Mouse (Mus musculus): ENCODE measurements at regions not wholly inside any gene's neighbourhood (a gene's known extent, or its start where the extent isn't known, plus 50 kb on each side); places are given as distances from the start of the nearest gene placed in this dataset.

GRCm38 (mm10) chr14:58867396-58868107, 275.1 kb downstream of the 1700129C05Rik start:
- Histone ChIP-seq H3K4me2 (replicated peaks; ENCODE audit: low read depth) (no peak overlapping the region), H3K27ac (ENCODE audit: low read depth, low read length) (no peak overlapping the region), H3K4me1 (replicated peaks; ENCODE audit: control insufficient read depth, insufficient read depth, low read length) (no peaks in the 10 kb centered on the region), H3K36me3 (ENCODE audit: control insufficient read depth, insufficient read depth) (no peaks in the 10 kb centered on the region), H3K27me3 (replicated peaks; ENCODE audit: control insufficient read depth, insufficient read depth, low read length) (no peaks in the 10 kb centered on the region), H3K9me3 (ENCODE audit: control insufficient read depth) (no peaks in the 10 kb centered on the region), H3K4me3 (ENCODE audit: low read depth, low read length) (no peak overlapping the region), H3K9ac (ENCODE audit: low read depth, low read length) (no peak overlapping the region)
- 39% methylated on average over 13 of the region's 13 CpGs for WGBS
- TF ChIP-seq CTCF (IDR thresholded peaks at IDR 0.05; ENCODE audit: low read depth): no peak
- ATAC-seq: no peak

GRCm38 (mm10) chr14:58854871-58855270, 287.8 kb downstream of the 1700129C05Rik start:
- ATAC-seq: peak; percentile 22; the same call in 1 of the 2 replicates
- no peak overlapping the region for H3K9ac ChIP-seq (ENCODE audit: low read depth, low read length)
- no peak for TF ChIP-seq CTCF (IDR thresholded peaks at IDR 0.05; ENCODE audit: low read depth)
- H3K27ac ChIP-seq (ENCODE audit: low read depth, low read length): no peak overlapping the region
- no peaks in the 10 kb centered on the region for H3K27me3 ChIP-seq (replicated peaks; ENCODE audit: control insufficient read depth, insufficient read depth, low read length)
- H3K4me3 ChIP-seq (ENCODE audit: low read depth, low read length): no peak overlapping the region
- no peaks in the 10 kb centered on the region for H3K36me3 ChIP-seq (ENCODE audit: control insufficient read depth, insufficient read depth)
- H3K9me3 ChIP-seq (ENCODE audit: control insufficient read depth): no peaks in the 10 kb centered on the region
- H3K4me1 ChIP-seq (replicated peaks; ENCODE audit: control insufficient read depth, insufficient read depth, low read length): no peaks in the 10 kb centered on the region
- H3K4me2 ChIP-seq (replicated peaks; ENCODE audit: low read depth): no peak overlapping the region
- WGBS: 25% methylated on average over 4 of the region's 4 CpGs

GRCm38 (mm10) chr14:58844565-58844964, 298.1 kb downstream of the 1700129C05Rik start:
- WGBS: 82% methylated on average over 2 of the region's 2 CpGs
- Histone ChIP-seq H3K27me3 (replicated peaks; ENCODE audit: control insufficient read depth, insufficient read depth, low read length) (no peaks in the 10 kb centered on the region), H3K4me1 (replicated peaks; ENCODE audit: control insufficient read depth, insufficient read depth, low read length) (peaks cover 6% of the 10 kb centered on the region; the same call in 1 of the 2 replicates), H3K4me3 (ENCODE audit: low read depth, low read length) (no peak overlapping the region), H3K27ac (ENCODE audit: low read depth, low read length) (no peak overlapping the region), H3K9me3 (ENCODE audit: control insufficient read depth) (no peaks in the 10 kb centered on the region), H3K4me2 (replicated peaks; ENCODE audit: low read depth) (no peak overlapping the region), H3K36me3 (ENCODE audit: control insufficient read depth, insufficient read depth) (no peaks in the 10 kb centered on the region), H3K9ac (ENCODE audit: low read depth, low read length) (no peak overlapping the region)
- no peak for ATAC-seq
- TF ChIP-seq CTCF (IDR thresholded peaks at IDR 0.05; ENCODE audit: low read depth): no peak

- Histone ChIP-seq H3K27me3 (replicated peaks; ENCODE audit: control insufficient read depth, insufficient read depth, low read length) (no peaks in the 10 kb centered on the region), H3K4me2 (replicated peaks; ENCODE audit: low read depth) (no peak overlapping the region), H3K27ac (ENCODE audit: low read depth, low read length) (peak overlapping the region; percentile 15; the same call in 1 of the 2 replicates), H3K36me3 (ENCODE audit: control insufficient read depth, insufficient read depth) (no peaks in the 10 kb centered on the region), H3K4me3 (ENCODE audit: low read depth, low read length) (no peak overlapping the region), H3K9ac (ENCODE audit: low read depth, low read length) (no peak overlapping the region), H3K9me3 (ENCODE audit: control insufficient read depth) (no peaks in the 10 kb centered on the region), H3K4me1 (replicated peaks; ENCODE audit: control insufficient read depth, insufficient read depth, low read length) (peaks cover 6% of the 10 kb centered on the region; the same call in 1 of the 2 replicates)
- WGBS: 45% methylated on average over 1 of the region's 1 CpGs
- TF ChIP-seq CTCF (IDR thresholded peaks at IDR 0.05; ENCODE audit: low read depth): no peak
- ATAC-seq: peak; percentile 92
These were observed 300.4 kb downstream of the 1700129C05Rik start for GRCm38 (mm10) chr14:58842196-58842886.

- no peaks in the 10 kb centered on the region for H3K9me3 ChIP-seq (ENCODE audit: control insufficient read depth)
- no peak for ATAC-seq
- H3K27me3 ChIP-seq (replicated peaks; ENCODE audit: control insufficient read depth, insufficient read depth, low read length): no peaks in the 10 kb centered on the region
- TF ChIP-seq CTCF (IDR thresholded peaks at IDR 0.05; ENCODE audit: low read depth): no peak
- no peak overlapping the region for H3K4me2 ChIP-seq (replicated peaks; ENCODE audit: low read depth)
- no peaks in the 10 kb centered on the region for H3K4me1 ChIP-seq (replicated peaks; ENCODE audit: control insufficient read depth, insufficient read depth, low read length)
- no peak overlapping the region for H3K27ac ChIP-seq (ENCODE audit: low read depth, low read length)
- H3K4me3 ChIP-seq (ENCODE audit: low read depth, low read length): no peak overlapping the region
- H3K36me3 ChIP-seq (ENCODE audit: control insufficient read depth, insufficient read depth): no peaks in the 10 kb centered on the region
- H3K9ac ChIP-seq (ENCODE audit: low read depth, low read length): no peak overlapping the region
- 74% methylated on average over 4 of the region's 4 CpGs for WGBS
These were observed 319.8 kb downstream of the 1700129C05Rik start for GRCm38 (mm10) chr14:58822938-58823337.

- Histone ChIP-seq H3K4me2 (replicated peaks; ENCODE audit: low read depth) (no peak overlapping the region), H3K27me3 (replicated peaks; ENCODE audit: control insufficient read depth, insufficient read depth, low read length) (no peaks in the 10 kb centered on the region)
- ATAC-seq: no peak
These were observed 324.7 kb downstream of the 1700129C05Rik start for GRCm38 (mm10) chr14:58817961-58818504.

More at GRCm38 (mm10) chr14:58817961-58818504, 324.7 kb downstream of the 1700129C05Rik start:
- H3K4me3 ChIP-seq (ENCODE audit: low read depth, low read length): no peak overlapping the region
- H3K9ac ChIP-seq (ENCODE audit: low read depth, low read length): no peak overlapping the region
- WGBS: 70% methylated on average over 10 of the region's 10 CpGs
- H3K9me3 ChIP-seq (ENCODE audit: control insufficient read depth): no peaks in the 10 kb centered on the region
- no peaks in the 10 kb centered on the region for H3K36me3 ChIP-seq (ENCODE audit: control insufficient read depth, insufficient read depth)
- TF ChIP-seq CTCF (IDR thresholded peaks at IDR 0.05; ENCODE audit: low read depth): no peak
- H3K4me1 ChIP-seq (replicated peaks; ENCODE audit: control insufficient read depth, insufficient read depth, low read length): no peaks in the 10 kb centered on the region
- no peak overlapping the region for H3K27ac ChIP-seq (ENCODE audit: low read depth, low read length)

Measured in intestine, postnatal 0 days (tissue).